Mouse (Mus musculus): ENCODE data around the gene Ptgr1. TPM values are rescaled to one million over a fixed set of nuclear protein-coding genes. Genes with fewer than 3 reads are reported as not detected.

The Ptgr1 gene
- total and polyA plus RNA-seq, 2 experiments from 2014 or later = 2.0 to 3.8 TPM

GRCm38 (mm10) chr4:58943420-58944205, 43.3 kb downstream of the Ptgr1 start, which contains the start of gene Zkscan16:
Gene Zkscan16 (plus strand): TSS chr4:58943628.
- H3K4me2 ChIP-seq (ENCODE audit: low read depth) = peak within 1 kb of the TSS; percentile 79
- ATAC-seq = peak; percentile 92
- no peaks in the 10 kb centered on the region for H3K27me3 ChIP-seq (ENCODE audit: insufficient read depth, low read length)
- H3K36me3 ChIP-seq (ENCODE audit: insufficient read depth) = no peaks in the 10 kb centered on the region
- WGBS = 1% methylated on average over 50 of the region's 50 CpGs
- peak within 1 kb of the TSS; percentile 70 for H3K9ac ChIP-seq
- H3K4me3 ChIP-seq (ENCODE audit: low read depth, low read length) = peak within 1 kb of the TSS; percentile 67
- H3K27ac ChIP-seq (ENCODE audit: low read depth, low read length) = peak within 1 kb of the TSS; percentile 78
- H3K9me3 ChIP-seq (ENCODE audit: low read length) = no peaks in the 10 kb centered on the region
- no peak for TF ChIP-seq CTCF (IDR thresholded peaks at IDR 0.05; ENCODE audit: low read depth)
- no peaks in the 10 kb centered on the region for H3K4me1 ChIP-seq (ENCODE audit: insufficient read depth)
- DNase-seq = peak; percentile 97

- TF ChIP-seq CTCF (IDR thresholded peaks at IDR 0.05; ENCODE audit: low read depth) = no peak
- Histone ChIP-seq H3K9me3 (ENCODE audit: low read length) (no peaks in the 10 kb centered on the region), H3K27me3 (ENCODE audit: insufficient read depth, low read length) (no peaks in the 10 kb centered on the region), H3K9ac (peak overlapping the region; percentile 70), H3K36me3 (ENCODE audit: insufficient read depth) (no peaks in the 10 kb centered on the region), H3K27ac (ENCODE audit: low read depth, low read length) (0 out of 2 replicates have a peak overlapping the region, but pooled peaks have one; percentile 15), H3K4me1 (ENCODE audit: insufficient read depth) (no peaks in the 10 kb centered on the region), H3K4me3 (ENCODE audit: low read depth, low read length) (peak overlapping the region; percentile 67), H3K4me2 (ENCODE audit: low read depth) (peak overlapping the region; percentile 79)
- WGBS = 77% methylated on average over 4 of the region's 4 CpGs
- ATAC-seq = no peak; the same call in 1 of the 2 replicates
- no peak for DNase-seq
These were observed 44.0 kb downstream of the Ptgr1 start for GRCm38 (mm10) chr4:58942942-58943341.

GRCm38 (mm10) chr4:58941638-58942037, 45.3 kb downstream of the Ptgr1 start:
- Histone ChIP-seq H3K4me2 (ENCODE audit: low read depth) (no peak overlapping the region), H3K4me1 (ENCODE audit: insufficient read depth) (no peaks in the 10 kb centered on the region), H3K9me3 (ENCODE audit: low read length) (no peaks in the 10 kb centered on the region), H3K4me3 (ENCODE audit: low read depth, low read length) (no peak overlapping the region), H3K27me3 (ENCODE audit: insufficient read depth, low read length) (no peaks in the 10 kb centered on the region), H3K36me3 (ENCODE audit: insufficient read depth) (no peaks in the 10 kb centered on the region), H3K27ac (ENCODE audit: low read depth, low read length) (no peak overlapping the region), H3K9ac (no peak overlapping the region)
- DNase-seq (no peak), ATAC-seq (no peak)
- TF ChIP-seq CTCF (IDR thresholded peaks at IDR 0.05; ENCODE audit: low read depth) = no peak

DNA sequence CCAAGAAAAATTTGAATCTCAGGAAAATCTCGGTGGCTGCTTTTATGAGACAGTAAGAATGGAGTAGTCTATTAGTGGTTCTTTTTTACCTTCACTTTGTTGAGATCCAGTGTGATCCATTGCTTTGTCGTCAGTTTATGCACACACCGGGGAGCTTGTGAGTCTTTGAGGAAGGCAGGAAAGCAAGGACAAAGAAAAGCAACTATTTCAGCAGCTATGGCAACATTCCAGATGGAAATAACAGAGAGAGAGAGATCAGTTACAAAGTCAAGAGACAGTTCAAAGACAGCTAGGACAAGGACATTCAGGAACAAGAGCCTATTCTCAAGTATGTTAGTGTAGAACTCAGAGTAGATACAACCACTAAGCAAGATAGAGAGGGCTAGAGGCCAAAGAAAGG, 51.1 kb downstream of the Ptgr1 start:
- TF ChIP-seq CTCF (IDR thresholded peaks at IDR 0.05; ENCODE audit: low read depth) = no peak
- DNase-seq = no peak
- no peaks in the 10 kb centered on the region for H3K9me3 ChIP-seq (ENCODE audit: low read length)
- H3K27ac ChIP-seq (ENCODE audit: low read depth, low read length) = no peak overlapping the region
- H3K4me3 ChIP-seq (ENCODE audit: low read depth, low read length) = no peak overlapping the region
- no peaks in the 10 kb centered on the region for H3K4me1 ChIP-seq (ENCODE audit: insufficient read depth)
- ATAC-seq = no peak
- H3K36me3 ChIP-seq (ENCODE audit: insufficient read depth) = no peaks in the 10 kb centered on the region
- no peaks in the 10 kb centered on the region for H3K27me3 ChIP-seq (ENCODE audit: insufficient read depth, low read length)
- H3K9ac ChIP-seq = no peak overlapping the region
- H3K4me2 ChIP-seq (ENCODE audit: low read depth) = no peak overlapping the region
- WGBS = 28% methylated on average over 3 of the region's 3 CpGs

GRCm38 (mm10) chr4:58934746-58935476, 52.0 kb downstream of the Ptgr1 start:
- TF ChIP-seq CTCF (IDR thresholded peaks at IDR 0.05; ENCODE audit: low read depth) = peak; percentile 62
- no peaks in the 10 kb centered on the region for H3K27me3 ChIP-seq (ENCODE audit: insufficient read depth, low read length)
- DNase-seq (peak; percentile 77), ATAC-seq (peak; percentile 99)
- H3K27ac ChIP-seq (ENCODE audit: low read depth, low read length) = no peak overlapping the region
- no peak overlapping the region for H3K9ac ChIP-seq
- H3K4me3 ChIP-seq (ENCODE audit: low read depth, low read length) = no peak overlapping the region
- H3K36me3 ChIP-seq (ENCODE audit: insufficient read depth) = no peaks in the 10 kb centered on the region
- H3K4me1 ChIP-seq (ENCODE audit: insufficient read depth) = no peaks in the 10 kb centered on the region
- H3K9me3 ChIP-seq (ENCODE audit: low read length) = no peaks in the 10 kb centered on the region
- H3K4me2 ChIP-seq (ENCODE audit: low read depth) = no peak overlapping the region
- 44% methylated on average over 15 of the region's 15 CpGs for WGBS

GRCm38 (mm10) chr4:58934308-58934707, 52.6 kb downstream of the Ptgr1 start:
- Histone ChIP-seq H3K4me2 (ENCODE audit: low read depth) (no peak overlapping the region), H3K36me3 (ENCODE audit: insufficient read depth) (no peaks in the 10 kb centered on the region), H3K27ac (ENCODE audit: low read depth, low read length) (no peak overlapping the region), H3K9ac (no peak overlapping the region), H3K27me3 (ENCODE audit: insufficient read depth, low read length) (no peaks in the 10 kb centered on the region), H3K9me3 (ENCODE audit: low read length) (no peaks in the 10 kb centered on the region), H3K4me3 (ENCODE audit: low read depth, low read length) (no peak overlapping the region), H3K4me1 (ENCODE audit: insufficient read depth) (no peaks in the 10 kb centered on the region)
- DNase-seq = no peak
- no peak for TF ChIP-seq CTCF (IDR thresholded peaks at IDR 0.05; ENCODE audit: low read depth)
- ATAC-seq = no peak
- 85% methylated on average over 4 of the region's 4 CpGs for WGBS

- no peak overlapping the region for H3K4me2 ChIP-seq (ENCODE audit: low read depth)
- H3K4me1 ChIP-seq (ENCODE audit: insufficient read depth) = no peaks in the 10 kb centered on the region
- DNase-seq = no peak
- H3K27me3 ChIP-seq (ENCODE audit: insufficient read depth, low read length) = no peaks in the 10 kb centered on the region
- TF ChIP-seq CTCF (IDR thresholded peaks at IDR 0.05; ENCODE audit: low read depth) = no peak
- no peak overlapping the region for H3K9ac ChIP-seq
- H3K27ac ChIP-seq (ENCODE audit: low read depth, low read length) = no peak overlapping the region
- H3K4me3 ChIP-seq (ENCODE audit: low read depth, low read length) = no peak overlapping the region
- no peaks in the 10 kb centered on the region for H3K9me3 ChIP-seq (ENCODE audit: low read length)
- no peaks in the 10 kb centered on the region for H3K36me3 ChIP-seq (ENCODE audit: insufficient read depth)
- WGBS = 94% methylated on average over 6 of the region's 6 CpGs
- no peak for ATAC-seq
These were observed 54.4 kb downstream of the Ptgr1 start for GRCm38 (mm10) chr4:58932541-58932940.
